Mouse (Mus musculus): Measurements from ENCODE around the gene Sgta.
A peak's percentile ranks its signal among the peaks of the same experiment; 100 is the strongest.

DNA sequence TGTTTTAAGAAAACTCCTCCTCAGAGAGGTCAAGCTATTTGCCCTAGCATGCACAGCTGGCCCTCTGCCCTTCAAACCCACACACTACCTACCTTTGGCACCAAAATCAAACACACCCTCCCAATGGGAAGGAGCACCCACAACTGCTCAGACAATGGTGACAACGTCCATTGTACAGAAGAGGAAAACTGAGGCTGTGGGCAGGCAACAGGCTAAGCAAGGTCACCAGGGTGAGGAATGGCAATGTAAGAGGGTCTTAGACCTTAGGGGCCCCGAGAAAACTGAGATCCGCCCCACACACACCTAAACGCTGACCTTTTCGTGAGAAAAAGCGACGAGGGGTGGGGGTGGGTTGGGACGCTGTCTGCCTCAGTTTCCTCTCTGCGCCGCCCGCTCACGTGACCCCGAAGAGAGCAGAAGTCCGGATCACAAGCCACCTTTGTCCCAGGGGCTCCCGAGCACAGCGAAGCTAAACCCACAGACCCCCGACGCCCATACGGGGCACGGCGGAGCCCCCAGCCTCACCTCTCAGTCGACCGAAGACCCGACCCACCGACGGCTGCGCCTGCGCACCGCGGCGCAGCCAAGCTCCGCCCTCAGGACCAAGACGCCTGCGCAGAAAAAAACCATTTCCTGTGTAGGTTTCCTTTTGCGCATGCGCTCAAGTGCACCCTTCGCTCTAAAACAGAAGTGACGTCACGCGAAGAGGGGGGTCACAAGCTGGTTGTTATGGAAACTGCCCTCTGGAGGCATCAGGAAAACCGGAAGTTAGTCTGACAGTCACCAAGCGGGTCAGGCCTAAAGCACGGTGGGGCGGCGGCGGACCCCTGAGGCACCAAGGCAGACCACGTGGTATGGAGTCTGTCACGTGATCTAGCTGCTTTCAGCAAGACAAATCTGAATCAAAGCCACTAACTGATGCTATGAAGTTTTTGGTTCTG, at the start of gene Sgta:
- no peak for TF ChIP-seq CTCF (conservative IDR thresholded peaks at IDR 0.05 in 1 of 2, IDR thresholded peaks at IDR 0.05 in 1 of 2; ENCODE audit: low read depth in 2 of 2, low read length in 2 of 2)
- no peak for TF ChIP-seq EP300 (IDR thresholded peaks at IDR 0.05; ENCODE audit: low read length)
- TF ChIP-seq NRF1 (IDR thresholded peaks at IDR 0.05; ENCODE audit: low read depth, low read length), result peak; percentile 100
- TF ChIP-seq USF1 (IDR thresholded peaks at IDR 0.05; ENCODE audit: low read depth, low read length), result peak; percentile 93
- TF ChIP-seq MYC (IDR thresholded peaks at IDR 0.05; ENCODE audit: low read depth, low read length), result peak; percentile 93
- TF ChIP-seq MAFK (IDR thresholded peaks at IDR 0.05; ENCODE audit: insufficient replicate concordance, low read length), result no peak
- peak; percentile 90 for TF ChIP-seq POLR2A (IDR thresholded peaks at IDR 0.05; ENCODE audit: low read depth, low read length)
- TF ChIP-seq MEF2A (IDR thresholded peaks at IDR 0.05; ENCODE audit: borderline replicate concordance, low read depth, low read length), result no peak
- no peak for TF ChIP-seq ZC3H11A (IDR thresholded peaks at IDR 0.05; ENCODE audit: low read depth, low read length)
- TF ChIP-seq RCOR1 (conservative IDR thresholded peaks at IDR 0.05; ENCODE audit: low read depth, low read length), result no peak

Data from CH12.LX (cell line).